Mouse (Mus musculus) CH12.LX (cell line): Measurements from ENCODE around the gene Rap1b.

ENCODE experiments used
- BHLHE40 ChIP-seq: IDR thresholded peaks from 2 replicates; pipeline ENCODE4 v1.6.1; 2011; ENCODE audit warnings: mild to moderate bottlenecking, low read depth, low read length, improper control_type of control experiment
- CHD1 ChIP-seq: IDR thresholded peaks from 2 replicates; pipeline ENCODE4 v1.6.1; 2012; ENCODE audit warnings: low read depth, low read length, improper control_type of control experiment, inconsistent platforms
- CTCF ChIP-seq, 2 experiments: IDR thresholded peaks in 1 of 2; conservative IDR thresholded peaks in 1 of 2; 2 replicates each; pipeline ENCODE4 v1.5.1; 2011 to 2012; ENCODE audit warnings: low read depth in 2 of 2, low read length in 2 of 2, improper control_type of control experiment in 1 of 2, inconsistent platforms in 1 of 2, mild to moderate bottlenecking in 1 of 2, moderate library complexity in 1 of 2
- ETS1 ChIP-seq: conservative IDR thresholded peaks from 2 replicates; pipeline ENCODE4 v1.6.1; 2012; ENCODE audit warnings: low read depth, mild to moderate bottlenecking, inconsistent platforms, low read length, improper control_type of control experiment, moderate library complexity
- MAX ChIP-seq: IDR thresholded peaks from 2 replicates; pipeline ENCODE4 v1.6.1; 2011; ENCODE audit warnings: low read length, improper control_type of control experiment
- NELFE ChIP-seq: IDR thresholded peaks from 2 replicates; pipeline ENCODE4 v1.6.1; 2011; ENCODE audit warnings: low read depth, low read length, improper control_type of control experiment
- POLR2A ChIP-seq: IDR thresholded peaks from 2 replicates; pipeline ENCODE4 v1.6.1; 2011; ENCODE audit warnings: low read depth, mild to moderate bottlenecking, improper control_type of control experiment, low read length
- POLR2AphosphoS2 ChIP-seq: IDR thresholded peaks from 2 replicates; pipeline ENCODE4 v1.6.1; 2011; ENCODE audit warnings: low read depth, low read length, improper control_type of control experiment
- RCOR1 ChIP-seq: conservative IDR thresholded peaks from 2 replicates; pipeline ENCODE4 v1.6.1; 2012; ENCODE audit warnings: low read depth, mild to moderate bottlenecking, inconsistent platforms, low read length, improper control_type of control experiment
- SMC3 ChIP-seq: IDR thresholded peaks from 2 replicates; pipeline ENCODE4 v1.6.1; 2011; ENCODE audit warnings: low read depth, low read length, improper control_type of control experiment
- ZC3H11A ChIP-seq: IDR thresholded peaks from 2 replicates; pipeline ENCODE4 v1.6.1; 2012; ENCODE audit warnings: low read depth, mild to moderate bottlenecking, inconsistent platforms, low read length, improper control_type of control experiment
- ZMIZ1 ChIP-seq: IDR thresholded peaks from 2 replicates; pipeline ENCODE4 v1.6.1; 2012; ENCODE audit warnings: low read depth, mild to moderate bottlenecking, inconsistent platforms, low read length, improper control_type of control experiment
- ZNF384 ChIP-seq: IDR thresholded peaks from 2 replicates; pipeline ENCODE4 v1.6.1; 2012; ENCODE audit warnings: low read depth, low read length, improper control_type of control experiment, inconsistent platforms

GRCm38 (mm10) chr10:117848981-117849380 is 3.1 kb upstream of the Rap1b start:
- TF ChIP-seq CTCF (conservative IDR thresholded peaks at IDR 0.05 in 1 of 2, IDR thresholded peaks at IDR 0.05 in 1 of 2; ENCODE audit: low read depth in 2 of 2, low read length in 2 of 2) (no peak), POLR2A (no peak), ZC3H11A (no peak), CHD1 (no peak), RCOR1 (no peak), BHLHE40 (no peak), MAX (no peak), NELFE (no peak), ETS1 (no peak), POLR2AphosphoS2 (no peak), SMC3 (no peak), ZNF384 (no peak), ZMIZ1 (no peak)
